Comparison of ENCODE assay signal across 10 mouse cellular contexts in genomic region chr9:40964418-40964714, GRCm38 (mm10). TPM values are rescaled to one million over a fixed set of nuclear protein-coding genes. Genes with fewer than 3 reads are reported as not detected.
DNase-seq lines count a peak whose midpoint lies in the region; ATAC-seq and TF ChIP-seq lines count a peak whose summit lies in the region.
"Had no signal": no experiment of that assay in that cellular context is flagged by ENCODE, and none has a peak within 500 bp of the region (broad histone marks: within the 10 kb centered on the region; RNA-seq: fewer than 3 reads in every experiment).

No protein-coding gene starts in this region.

- no peak overlapping the region; the same call in 1 of the 2 replicates for H3K9ac ChIP-seq in heart, embryonic 14.5 days (ENCODE audit: low read length)
- H3K9ac ChIP-seq in hindbrain, embryonic 15.5 days, result peak overlapping the region; percentile 64; the same call in 1 of the 2 replicates
- peak overlapping the region; percentile 79 for H3K9ac ChIP-seq in midbrain, embryonic 16.5 days (ENCODE audit: low read depth, low read length)
- H3K9ac ChIP-seq: liver, embryonic 14.5 days had no signal

- H3K27ac ChIP-seq in heart, embryonic 14.5 days (replicated peaks in 1 of 2; ENCODE audit: control insufficient read depth in 1 of 2, insufficient read depth in 1 of 2, low read depth in 2 of 2, low read length in 2 of 2), result no peak overlapping the region
- no peak overlapping the region for H3K27ac ChIP-seq in cortical plate, adult 2 months (ENCODE audit: insufficient read depth, low read length)
- H3K27ac ChIP-seq in hindbrain, embryonic 15.5 days (replicated peaks), result no peak overlapping the region
- H3K27ac ChIP-seq in midbrain, embryonic 16.5 days (ENCODE audit: low read length), result peak overlapping the region; percentile 23; the same call in 1 of the 2 replicates
- H3K27ac ChIP-seq: liver, embryonic 14.5 days had no signal

- H3K9me3 ChIP-seq in heart, embryonic 14.5 days (ENCODE audit: control insufficient read depth, low read length), result no peaks in the 10 kb centered on the region
- H3K9me3 ChIP-seq in hindbrain, embryonic 15.5 days, result no peaks in the 10 kb centered on the region
- no peaks in the 10 kb centered on the region for H3K9me3 ChIP-seq in midbrain, embryonic 16.5 days (replicated peaks; ENCODE audit: control insufficient read depth, low read length, poor library complexity, severe bottlenecking)

- TF ChIP-seq POLR2A in cortical plate, adult 2 months (IDR thresholded peaks at IDR 0.05; ENCODE audit: extremely low read depth, insufficient read depth, low read length), result no peak

- no peak for DNase-seq in heart, postnatal 36 days
- DNase-seq in right cerebral cortex, postnatal 14 days, result no peak
- no peak for DNase-seq in thymus, adult 18-20 months
- DNase-seq in kidney, postnatal 36 days, result no peak

- intact Hi-C loops in heart, postnatal 36 days (cut with DNase I), result no loop called here

- peak overlapping the region; percentile 80 for H3K4me2 ChIP-seq in heart, embryonic 14.5 days (ENCODE audit: low read length)
- peak overlapping the region; percentile 97 for H3K4me2 ChIP-seq in hindbrain, embryonic 15.5 days
- peak overlapping the region; percentile 91 for H3K4me2 ChIP-seq in midbrain, embryonic 16.5 days (ENCODE audit: low read length)

- ATAC-seq in heart, embryonic 14.5 days (ENCODE audit: insufficient number of reproducible peaks, insufficient read depth, low FRiP score, low read depth), result no peak
- no peak for ATAC-seq in hindbrain, embryonic 15.5 days (ENCODE audit: low FRiP score, low read depth)
- peak; percentile 22; the same call in 1 of the 2 replicates for ATAC-seq in midbrain, embryonic 16.5 days
- ATAC-seq: CD4-positive, CD25-positive, alpha-beta regulatory T cell, adult 4 months had no signal

- 20% methylated on average over 7 of the region's 7 CpGs for WGBS in heart, embryonic 14.5 days
- WGBS in hindbrain, embryonic 15.5 days, result 15% methylated on average over 7 of the region's 7 CpGs
- 10% methylated on average over 7 of the region's 7 CpGs for WGBS in midbrain, embryonic 16.5 days

- H3K36me3 ChIP-seq in heart, embryonic 14.5 days (ENCODE audit: control insufficient read depth, insufficient read depth, low read length), result no peaks in the 10 kb centered on the region
- H3K36me3 ChIP-seq in hindbrain, embryonic 15.5 days, result no peaks in the 10 kb centered on the region
- no peaks in the 10 kb centered on the region for H3K36me3 ChIP-seq in midbrain, embryonic 16.5 days (ENCODE audit: control insufficient read depth, insufficient read depth, low read length)

- peaks cover 2 to 8% of the 10 kb centered on the region in 2 experiments; a peak in 1 of 4 replicates for H3K4me1 ChIP-seq in heart, embryonic 14.5 days (ENCODE audit: control insufficient read depth in 2 of 2, insufficient read depth in 2 of 2, low read length in 2 of 2)
- H3K4me1 ChIP-seq in cortical plate, adult 2 months (ENCODE audit: control insufficient read depth, insufficient read depth, low read length), result no peaks in the 10 kb centered on the region; the same call in 1 of the 2 replicates
- H3K4me1 ChIP-seq in hindbrain, embryonic 15.5 days (replicated peaks), result peaks cover 10% of the 10 kb centered on the region
- peaks cover 11% of the 10 kb centered on the region; the same call in 1 of the 2 replicates for H3K4me1 ChIP-seq in midbrain, embryonic 16.5 days (ENCODE audit: control insufficient read depth, insufficient read depth, low read length)

- TF ChIP-seq CTCF in cortical plate, adult 2 months (IDR thresholded peaks at IDR 0.05; ENCODE audit: extremely low read depth, insufficient read depth, low read length), result no peak

- H3K27me3 ChIP-seq in heart, embryonic 14.5 days (ENCODE audit: control insufficient read depth, insufficient read depth, low read length), result peaks cover 45% of the 10 kb centered on the region
- peaks cover 19% of the 10 kb centered on the region for H3K27me3 ChIP-seq in hindbrain, embryonic 15.5 days
- no peaks in the 10 kb centered on the region for H3K27me3 ChIP-seq in midbrain, embryonic 16.5 days (ENCODE audit: control insufficient read depth, insufficient read depth, low read depth, low read length)

- H3K4me3 ChIP-seq in heart, embryonic 14.5 days (ENCODE audit: control insufficient read depth in 1 of 2, insufficient read depth in 1 of 2, low read depth in 1 of 2, low read length in 2 of 2), result peak overlapping the region; percentile 37 to 48; a peak in 3 of 4 replicates
- H3K4me3 ChIP-seq in cortical plate, adult 2 months (ENCODE audit: insufficient read depth, low read length), result peak overlapping the region; percentile 11; the same call in 1 of the 2 replicates
- peak overlapping the region; percentile 57 for H3K4me3 ChIP-seq in hindbrain, embryonic 15.5 days
- peak overlapping the region; percentile 64 for H3K4me3 ChIP-seq in midbrain, embryonic 16.5 days (ENCODE audit: low read depth, low read length)

RNA-seq across cellular contexts. Expression of gene Jhy, which starts 0.4 kb away (rescaled TPM):
- not detected in 2 replicates for polyA plus RNA-seq in heart, embryonic 14.5 days (2014; fragmentation: Nextera tagmentation; extraction: Ambion mirVana)
- total RNA-seq in heart, postnatal 36 days (2021), result not detected
- 0.10 and 0.19 TPM in 2 replicates for polyA plus RNA-seq in cortical plate, adult 2 months (2012; rRNA removed)
- polyA plus RNA-seq in hindbrain, embryonic 15.5 days (2015; fragmentation: Nextera tagmentation; extraction: Ambion mirVana), result 1.2 and 1.3 TPM in 2 replicates
- polyA plus RNA-seq in midbrain, embryonic 16.5 days (2015; fragmentation: Nextera tagmentation; extraction: Ambion mirVana), result 1.1 and 1.2 TPM in 2 replicates
- polyA plus RNA-seq: CD4-positive, CD25-positive, alpha-beta regulatory T cell, adult 4 months had no signal

RNA-seq across cellular contexts. Expression of gene Crtam, which starts 40.1 kb away (rescaled TPM):
- polyA plus RNA-seq in heart, embryonic 14.5 days (2014; fragmentation: Nextera tagmentation; extraction: Ambion mirVana), result not detected in 2 replicates
- not detected for total RNA-seq in heart, postnatal 36 days (2021)
- 0.06 TPM in 1 of 2 replicates, not detected in the other for polyA plus RNA-seq in cortical plate, adult 2 months (2012; rRNA removed)
- 0.14 and 0.27 TPM in 2 replicates for polyA plus RNA-seq in hindbrain, embryonic 15.5 days (2015; fragmentation: Nextera tagmentation; extraction: Ambion mirVana)
- polyA plus RNA-seq in midbrain, embryonic 16.5 days (2015; fragmentation: Nextera tagmentation; extraction: Ambion mirVana), result 0.21 TPM in 2 replicates

Comparison
In these comparisons a context has a peak if more than half of its experiments do, and no peak if none do; other contexts are left out.
1. H3K4me3 ChIP-seq: peak in every context shown above with its lines; median percentile 64 in midbrain, embryonic 16.5 days; 57 in hindbrain, embryonic 15.5 days; 42 in heart, embryonic 14.5 days; 11 in cortical plate, adult 2 months.